Mouse (Mus musculus): Measurements from ENCODE around the gene Slc22a29. TPM values are rescaled to one million over a fixed set of nuclear protein-coding genes. Genes with fewer than 3 reads are reported as not detected.

Gene Slc22a29
- not detected in 2 replicates for total RNA-seq (2012; rRNA removed)
- polyA plus RNA-seq (2012; ENCODE audit: insufficient read depth in 1 of 2, insufficient read length in 2 of 2, low read depth in 1 of 2, low replicate concordance in 2 of 2, missing spikeins in 1 of 2), result not detected

- no peaks in the 10 kb centered on the region for H3K36me3 ChIP-seq (ENCODE audit: control insufficient read depth in 1 of 2, insufficient read depth in 2 of 2, low read length in 2 of 2)
- DNase-seq (ENCODE audit: low read depth, low spot score), result no peak
Observed at GRCm38 (mm10) chr19:8218800-8219199, at the start of gene Slc22a29. TSS of gene Slc22a29 (minus strand) at chr19:8218900.

GRCm38 (mm10) chr19:8265324-8265723 is 46.6 kb upstream of the Slc22a29 start:
- TF ChIP-seq EP300 (IDR thresholded peaks at IDR 0.05; ENCODE audit: low read depth in 1 of 2, low read length in 2 of 2), result no peak
- no peak for TF ChIP-seq TCF12 (IDR thresholded peaks at IDR 0.05; ENCODE audit: low read depth, low read length)
- TF ChIP-seq ZNF384 (IDR thresholded peaks at IDR 0.05; ENCODE audit: low read depth, low read length), result no peak
- TF ChIP-seq NRF1 (IDR thresholded peaks at IDR 0.05; ENCODE audit: insufficient read depth, low read depth, low read length, poor library complexity, severe bottlenecking), result no peak
- no peak for TF ChIP-seq TAL1 (IDR thresholded peaks at IDR 0.05; ENCODE audit: low read length)
- Histone ChIP-seq H3K4me1 (ENCODE audit: control insufficient read depth in 1 of 2, insufficient read depth in 2 of 2, low read length in 2 of 2) (no peaks in the 10 kb centered on the region), H3K4me3 (ENCODE audit: control insufficient read depth in 1 of 2, insufficient read depth in 1 of 2, low read depth in 2 of 2, low read length in 2 of 2) (no peak overlapping the region), H3K79me2 (ENCODE audit: control insufficient read depth, insufficient read depth, low read length, poor library complexity) (no peaks in the 10 kb centered on the region), H3K36me3 (ENCODE audit: control insufficient read depth in 1 of 2, insufficient read depth in 2 of 2, low read length in 2 of 2) (no peaks in the 10 kb centered on the region), H3K27ac (ENCODE audit: control insufficient read depth, low read depth, low read length) (no peak overlapping the region), H3K9ac (ENCODE audit: control insufficient read depth, low read depth, low read length, poor library complexity, severe bottlenecking) (no peak overlapping the region), H3K9me3 (replicated peaks; ENCODE audit: insufficient read depth, low read length) (no peaks in the 10 kb centered on the region), H3K27me3 (ENCODE audit: control insufficient read depth in 1 of 2, insufficient read depth in 2 of 2, low read length in 2 of 2) (no peaks in the 10 kb centered on the region)
- DNase-seq (ENCODE audit: low read depth, low spot score), result no peak

More at GRCm38 (mm10) chr19:8218800-8219199, at the start of gene Slc22a29:
- no peaks in the 10 kb centered on the region for H3K79me2 ChIP-seq (ENCODE audit: control insufficient read depth, insufficient read depth, low read length, poor library complexity)
- no peaks in the 10 kb centered on the region for H3K27me3 ChIP-seq (ENCODE audit: control insufficient read depth in 1 of 2, insufficient read depth in 2 of 2, low read length in 2 of 2)
- H3K4me3 ChIP-seq (ENCODE audit: control insufficient read depth in 1 of 2, insufficient read depth in 1 of 2, low read depth in 2 of 2, low read length in 2 of 2), result no peak within 1 kb of the TSS
- no peak within 1 kb of the TSS for H3K27ac ChIP-seq (ENCODE audit: control insufficient read depth, low read depth, low read length)
- H3K4me1 ChIP-seq (ENCODE audit: control insufficient read depth in 1 of 2, insufficient read depth in 2 of 2, low read length in 2 of 2), result no peaks in the 10 kb centered on the region
- no peaks in the 10 kb centered on the region for H3K9me3 ChIP-seq (replicated peaks; ENCODE audit: insufficient read depth, low read length)
- H3K9ac ChIP-seq (ENCODE audit: control insufficient read depth, low read depth, low read length, poor library complexity, severe bottlenecking), result no peak within 1 kb of the TSS
- no peak for TF ChIP-seq USF1 (IDR thresholded peaks at IDR 0.05; ENCODE audit: low read depth, low read length)
- TF ChIP-seq MAZ (IDR thresholded peaks at IDR 0.05; ENCODE audit: low read depth, low read length), result no peak
- TF ChIP-seq POLR2AphosphoS5 (IDR thresholded peaks at IDR 0.05; ENCODE audit: borderline replicate concordance, low read depth, low read length), result no peak
- TF ChIP-seq BHLHE40 (IDR thresholded peaks at IDR 0.05; ENCODE audit: borderline replicate concordance, low read depth, low read length), result no peak
- no peak for TF ChIP-seq TBP (IDR thresholded peaks at IDR 0.05; ENCODE audit: low read depth, low read length)
- TF ChIP-seq E2F4 (IDR thresholded peaks at IDR 0.05; ENCODE audit: borderline replicate concordance, low read depth, low read length), result no peak
- no peak for TF ChIP-seq TAL1 (IDR thresholded peaks at IDR 0.05; ENCODE audit: low read length)
- TF ChIP-seq MEF2A (IDR thresholded peaks at IDR 0.05; ENCODE audit: extremely low read depth, insufficient replicate concordance, low read depth, low read length, poor library complexity, severe bottlenecking), result no peak
- no peak for TF ChIP-seq MAX (IDR thresholded peaks at IDR 0.05; ENCODE audit: low read length)
- no peak for TF ChIP-seq CTCF (IDR thresholded peaks at IDR 0.05 in 2 of 3, conservative IDR thresholded peaks at IDR 0.05 in 1 of 3; ENCODE audit: control insufficient read depth in 1 of 3, insufficient read depth in 1 of 3, low read depth in 2 of 3, low read length in 3 of 3, poor library complexity in 1 of 3, severe bottlenecking in 1 of 3)
- no peak for TF ChIP-seq NRF1 (IDR thresholded peaks at IDR 0.05; ENCODE audit: insufficient read depth, low read depth, low read length, poor library complexity, severe bottlenecking)
- no peak for TF ChIP-seq GABPA (IDR thresholded peaks at IDR 0.05; ENCODE audit: low read depth, low read length)
- TF ChIP-seq ZC3H11A (IDR thresholded peaks at IDR 0.05; ENCODE audit: low read depth, low read length), result no peak

Data from MEL (cell line).